Mouse (Mus musculus) liver, embryonic 12.5 days (tissue): Measurements from ENCODE around the gene Snrk. TPM values are rescaled to one million over a fixed set of nuclear protein-coding genes. Genes with fewer than 3 reads are reported as not detected.

ENCODE experiments used
- polyA plus RNA-seq: library from polyadenylated mRNA; unstranded; fragments of >200 nt; fragmentation: Nextera tagmentation; extraction: Ambion mirVana; gene quantifications from 2 replicates; pipeline ENCODE4 v1.2.1, GENCODE M21; 2016

The Snrk gene
- polyA plus RNA-seq, 1 experiment from 2014 or later: 23.6 TPM

Other genes starting within 250 kb of the Snrk start
- gene Ackr2, start 218.9 kb upstream of the Snrk start, polyA plus RNA-seq: 0.16 and 0.19 TPM in 2 replicates
- 0.22 and 0.27 TPM in 2 replicates for gene Cyp8b1, start 201.0 kb upstream of the Snrk start, polyA plus RNA-seq
- 0.20 and 0.44 TPM in 2 replicates for gene Fam198a, start 166.3 kb upstream of the Snrk start, polyA plus RNA-seq
- gene Pomgnt2, start 120.2 kb upstream of the Snrk start, polyA plus RNA-seq: 3.4 and 3.5 TPM in 2 replicates
- gene Ano10, start 177.2 kb downstream of the Snrk start, polyA plus RNA-seq: 10.9 and 11.2 TPM in 2 replicates
- gene Abhd5, start 234.3 kb downstream of the Snrk start, polyA plus RNA-seq: 21.1 and 21.2 TPM in 2 replicates